Mouse (Mus musculus): ENCODE data around the gene Phc3. TPM values are rescaled to one million over a fixed set of nuclear protein-coding genes. Genes with fewer than 3 reads are reported as not detected.

The Phc3 gene
- total RNA-seq (2015): 24.0 and 26.8 TPM in 2 replicates
- 10.4 and 13.7 TPM in 2 replicates for total RNA-seq (2017)

- ATAC-seq (replicated peaks; ENCODE audit: poor library complexity): peak; percentile 90
Measured at GRCm38 (mm10) chr3:30969104-30969581, at the start of gene Phc3. Phc3 (minus strand) TSS chr3:30969415.

DNA sequence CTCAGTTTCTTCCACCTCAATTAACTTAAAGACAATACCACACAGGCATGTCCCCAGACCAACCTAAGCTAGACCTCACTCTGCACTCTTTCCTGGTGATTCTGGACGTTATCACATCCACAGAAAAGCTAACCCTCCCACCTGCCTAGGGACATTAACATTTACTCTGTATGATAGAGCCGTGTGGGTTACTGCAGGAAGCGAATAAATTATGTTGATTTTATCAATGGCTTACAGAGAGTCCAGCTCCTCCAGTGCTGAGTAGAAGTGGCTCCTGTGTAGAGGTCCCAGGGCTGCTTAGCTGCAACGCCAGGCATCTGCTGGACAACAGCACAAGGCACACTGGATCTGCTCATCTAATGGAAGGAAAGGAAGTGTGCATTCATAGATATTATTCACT lies 48.4 kb upstream of the Phc3 start:
- no peak for ATAC-seq (replicated peaks; ENCODE audit: poor library complexity)

DNA sequence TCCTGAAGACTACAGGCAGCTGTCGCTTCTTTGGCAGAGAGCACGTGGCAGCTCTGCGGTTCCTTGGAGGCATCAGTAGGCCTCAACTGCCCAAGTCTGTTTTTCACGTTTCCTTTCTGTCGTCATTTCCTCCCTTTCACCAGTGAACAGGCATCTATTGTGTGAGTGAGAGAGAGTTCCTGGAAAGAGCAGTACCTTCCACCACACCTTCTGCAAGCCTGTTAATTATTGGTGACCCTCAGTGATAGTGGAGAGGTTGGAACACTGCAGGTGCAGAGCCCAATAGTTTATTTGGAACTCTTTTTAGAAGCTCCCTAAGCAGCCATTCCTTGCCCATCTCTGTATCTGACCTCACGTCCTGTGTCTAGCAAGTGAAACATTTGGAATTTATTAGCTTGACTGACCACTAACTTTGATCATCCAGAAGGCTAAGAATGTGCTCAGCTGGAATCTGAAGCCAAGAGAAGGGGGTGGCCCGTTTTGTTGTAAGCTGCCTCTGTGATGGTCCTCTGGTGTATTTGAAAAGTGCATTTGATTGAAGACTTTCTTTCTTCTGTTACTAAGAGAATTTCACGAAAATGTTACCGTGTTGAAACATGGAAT lies 47.5 kb upstream of the Phc3 start:
- ATAC-seq (replicated peaks; ENCODE audit: poor library complexity): 0 out of 2 replicates have a peak, but pooled peaks have one; percentile 17

DNA sequence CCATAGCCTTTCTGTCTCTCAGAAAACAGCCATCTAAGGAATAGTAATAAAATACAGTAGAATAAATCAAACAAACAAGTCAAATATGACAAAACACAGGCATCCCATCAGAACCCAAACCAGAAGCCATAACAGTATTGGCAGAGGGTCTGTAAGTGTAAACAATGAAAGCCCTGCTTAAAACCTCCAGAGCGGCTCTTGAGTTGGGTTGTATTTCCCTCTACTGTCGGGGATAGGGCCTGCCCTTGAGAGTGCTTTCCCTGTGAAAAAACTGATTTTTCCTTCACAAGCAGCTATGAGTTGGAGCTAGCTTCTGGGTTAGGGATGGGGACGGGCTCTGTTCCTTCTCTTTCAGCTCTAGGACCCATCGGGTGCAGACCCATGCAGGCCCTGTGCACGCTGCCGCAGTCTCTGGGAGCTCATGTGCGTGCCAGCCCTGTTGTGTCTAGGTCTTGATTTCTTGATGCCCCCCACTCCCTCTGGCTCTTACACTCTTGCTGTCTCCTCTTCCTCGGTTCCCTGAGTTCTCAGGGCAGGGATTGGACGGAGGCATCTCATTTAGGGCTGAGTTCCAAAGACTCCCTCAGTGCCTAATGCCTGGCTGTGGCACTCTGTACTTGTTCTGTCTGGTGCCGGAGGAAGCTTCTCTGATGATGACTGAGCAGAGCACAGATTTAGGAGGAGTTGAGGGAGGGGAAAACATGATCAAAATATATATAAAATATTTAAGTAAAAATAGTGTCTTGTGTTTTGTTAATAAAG lies 46.6 kb upstream of the Phc3 start:
- no peak for ATAC-seq (replicated peaks; ENCODE audit: poor library complexity)

- no peak for ATAC-seq (replicated peaks; ENCODE audit: poor library complexity)
Measured at GRCm38 (mm10) chr3:31014374-31014773, 45.2 kb upstream of the Phc3 start.

DNA sequence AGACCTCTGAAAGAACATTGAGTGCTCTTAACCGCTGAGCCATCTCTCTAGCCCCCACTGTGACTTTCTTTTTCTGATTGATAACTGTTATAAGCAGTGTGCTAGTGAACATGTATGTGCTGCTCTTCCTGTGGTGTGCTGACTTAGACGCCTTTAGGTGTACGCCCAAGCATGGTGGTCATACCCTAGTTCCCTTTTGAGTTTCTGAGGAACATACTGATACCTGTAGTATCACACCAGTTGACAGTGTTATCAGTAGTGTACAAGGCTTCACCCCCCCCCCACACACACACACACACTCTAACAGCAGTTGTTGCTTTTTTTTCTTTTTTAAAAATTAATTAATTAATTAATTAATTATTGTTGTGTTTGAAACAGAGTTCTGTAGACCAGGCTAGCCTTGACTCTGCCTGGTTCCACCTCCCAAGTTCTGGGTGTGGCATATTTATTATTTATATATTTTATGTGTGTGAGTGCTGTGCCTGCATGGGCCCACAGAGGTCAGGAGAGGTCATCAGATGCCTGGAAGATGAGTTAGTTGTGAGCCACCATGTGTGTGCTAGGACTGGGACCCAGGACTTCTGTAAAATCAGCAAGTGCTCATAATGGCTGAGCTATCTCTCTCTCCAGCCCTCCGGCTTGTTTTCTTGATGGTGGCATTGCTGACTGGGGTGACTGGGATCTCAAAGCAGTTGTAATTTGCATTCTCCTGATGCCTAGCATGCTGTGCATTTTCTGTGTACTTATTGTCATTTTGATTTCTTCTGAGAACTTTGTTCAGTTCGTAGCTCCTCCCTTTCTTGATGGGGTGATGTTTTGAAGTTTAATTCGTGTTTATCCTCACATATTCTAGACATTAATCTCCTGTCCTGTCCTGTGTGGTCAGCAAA lies 35.4 kb upstream of the Phc3 start:
- peak; percentile 50; the same call in 1 of the 2 replicates for ATAC-seq (replicated peaks; ENCODE audit: poor library complexity)

GRCm38 (mm10) chr3:31001048-31001676 lies 31.9 kb upstream of the Phc3 start:
- ATAC-seq (replicated peaks; ENCODE audit: poor library complexity): no peak

DNA sequence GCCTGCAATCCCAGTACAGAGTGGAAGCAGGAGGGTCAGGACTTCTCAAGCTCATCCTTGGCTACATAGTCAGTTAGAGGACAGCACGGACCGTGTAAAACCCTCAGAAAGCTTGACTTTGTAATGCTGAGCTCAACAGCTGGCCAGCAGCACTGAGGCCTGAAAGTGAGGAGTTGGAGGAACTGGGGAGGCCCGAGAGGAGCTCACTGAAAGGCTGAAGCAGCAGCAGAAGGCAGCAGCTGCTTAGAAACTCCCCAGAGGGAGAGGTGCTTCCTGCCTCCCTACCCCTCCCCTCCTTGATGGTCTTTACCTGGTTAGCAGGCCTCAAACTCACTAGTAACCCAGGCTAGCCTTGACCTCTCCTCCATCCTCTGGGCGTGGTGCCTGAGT lies 30.8 kb upstream of the Phc3 start:
- no peak for ATAC-seq (replicated peaks; ENCODE audit: poor library complexity)

DNA sequence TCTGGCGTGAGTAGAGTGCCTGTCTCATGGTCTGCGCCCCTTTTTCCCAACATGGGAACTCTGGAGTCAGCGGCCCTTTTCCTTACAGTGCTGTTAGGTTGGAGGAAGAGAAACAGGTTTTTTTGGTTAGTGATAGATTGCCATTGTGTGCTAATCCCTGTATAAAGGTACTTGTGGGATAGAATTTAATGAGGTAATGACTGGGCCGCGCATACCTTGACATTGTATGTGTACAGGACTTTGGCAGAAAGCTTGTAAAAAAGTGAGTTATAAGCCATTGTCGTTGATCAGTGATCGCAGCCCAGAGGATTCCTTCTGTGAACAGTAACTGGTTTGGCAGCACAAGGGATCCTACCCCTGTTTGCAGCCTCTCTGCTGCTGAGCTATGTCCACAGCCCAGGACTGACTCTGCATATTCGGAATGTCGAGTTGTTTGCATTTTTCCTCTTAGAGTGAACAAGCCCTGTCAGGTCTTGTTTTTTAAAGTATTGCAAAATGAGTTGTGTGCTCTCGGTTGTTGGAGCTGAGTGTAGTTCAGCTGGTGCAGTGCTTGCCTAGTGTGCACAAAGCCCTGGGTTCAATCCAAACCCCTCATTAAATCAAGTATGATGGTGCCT lies 30.3 kb upstream of the Phc3 start:
- ATAC-seq (replicated peaks; ENCODE audit: poor library complexity): no peak

- no peak for ATAC-seq (replicated peaks; ENCODE audit: poor library complexity)
Measured at GRCm38 (mm10) chr3:30996688-30997014, 27.4 kb upstream of the Phc3 start.

DNA sequence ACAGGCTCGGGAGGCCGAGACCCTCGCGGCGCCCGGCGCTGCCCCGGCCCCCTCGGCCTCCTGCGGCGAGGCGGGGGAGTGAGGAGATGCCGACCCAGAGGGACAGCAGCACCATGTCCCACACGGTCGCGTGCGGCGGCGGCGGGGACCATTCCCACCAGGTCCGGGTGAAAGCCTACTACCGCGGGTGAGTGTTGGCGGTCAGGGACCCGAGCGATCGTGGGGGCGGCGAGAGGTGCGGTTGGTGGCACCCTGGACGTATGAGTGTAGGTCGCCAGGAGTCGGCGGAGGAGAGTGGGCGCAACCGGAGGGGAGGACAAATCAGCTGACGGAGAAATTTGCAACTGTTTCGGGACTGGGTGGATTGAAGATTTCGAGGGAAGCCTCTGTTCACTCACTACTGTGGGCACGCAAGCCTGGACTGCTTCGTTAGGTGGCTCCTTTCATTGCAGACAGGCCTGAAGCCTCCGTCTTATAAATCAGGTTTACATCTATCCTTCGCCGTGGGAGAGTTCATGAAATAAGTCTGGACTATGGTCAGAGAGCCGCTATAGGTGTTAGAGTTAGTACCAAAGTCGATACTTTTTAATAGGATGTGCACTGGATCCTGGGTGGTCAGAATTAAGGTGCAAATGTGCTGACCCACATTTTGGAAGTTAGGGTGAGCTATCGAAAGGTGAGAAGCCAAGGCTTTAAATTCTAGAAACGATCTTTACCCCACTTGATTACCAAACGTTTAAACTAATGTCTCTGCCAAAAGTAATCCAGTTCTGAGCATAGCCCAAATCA lies 26.9 kb upstream of the Phc3 start:
- peak; percentile 15 for ATAC-seq (replicated peaks; ENCODE audit: poor library complexity)

- ATAC-seq (replicated peaks; ENCODE audit: poor library complexity): peak; percentile 94
Measured at GRCm38 (mm10) chr3:30995283-30995898, 26.2 kb upstream of the Phc3 start, which contains the start of gene Prkci. Prkci (plus strand) TSS chr3:30995747.

DNA sequence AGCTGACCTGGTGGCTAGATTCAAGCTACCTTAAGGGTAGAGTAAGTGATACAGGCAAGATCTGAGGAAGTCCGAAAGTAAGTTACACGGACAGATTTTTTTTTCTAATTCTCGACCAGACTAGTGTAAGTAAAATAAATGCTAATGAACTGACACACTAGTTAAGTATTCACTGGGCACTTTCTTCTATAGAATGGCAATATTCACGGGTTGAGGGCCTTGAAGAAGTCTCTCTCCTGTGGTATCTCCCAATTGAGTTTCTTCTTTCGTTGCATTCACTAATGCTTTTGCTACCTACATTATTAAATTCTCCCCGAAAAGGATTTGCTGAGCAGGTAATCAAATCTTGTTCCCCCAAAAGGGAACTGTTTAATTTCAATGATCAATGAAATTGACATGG lies 25.6 kb upstream of the Phc3 start:
- ATAC-seq (replicated peaks; ENCODE audit: poor library complexity): no peak

DNA sequence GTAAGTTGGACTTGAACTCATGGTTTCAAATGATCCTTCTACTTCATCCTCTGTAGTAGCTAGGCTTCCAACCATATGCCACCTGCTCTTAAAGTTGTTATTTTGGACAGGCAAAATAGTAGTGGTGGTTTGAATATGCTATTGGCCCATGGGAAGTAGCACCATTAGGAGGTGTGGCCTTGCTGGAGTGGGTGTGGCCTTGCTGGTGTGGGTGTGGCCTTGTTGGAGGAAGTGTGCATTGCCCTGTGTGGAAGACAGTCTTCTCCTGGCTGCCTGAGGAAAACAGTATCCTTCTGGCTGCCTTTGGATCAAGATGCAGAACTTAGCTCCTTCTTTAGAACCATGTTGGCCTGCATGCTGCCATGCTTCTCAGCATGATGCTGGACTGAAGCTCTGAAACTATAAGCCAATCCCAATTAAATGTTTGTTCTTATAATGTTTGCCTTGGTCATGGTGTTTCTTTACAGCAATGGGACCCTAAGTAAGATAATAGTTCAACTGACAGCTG lies 23.9 kb upstream of the Phc3 start:
- 0 out of 2 replicates have a peak, but pooled peaks have one; percentile 10 for ATAC-seq (replicated peaks; ENCODE audit: poor library complexity)

DNA sequence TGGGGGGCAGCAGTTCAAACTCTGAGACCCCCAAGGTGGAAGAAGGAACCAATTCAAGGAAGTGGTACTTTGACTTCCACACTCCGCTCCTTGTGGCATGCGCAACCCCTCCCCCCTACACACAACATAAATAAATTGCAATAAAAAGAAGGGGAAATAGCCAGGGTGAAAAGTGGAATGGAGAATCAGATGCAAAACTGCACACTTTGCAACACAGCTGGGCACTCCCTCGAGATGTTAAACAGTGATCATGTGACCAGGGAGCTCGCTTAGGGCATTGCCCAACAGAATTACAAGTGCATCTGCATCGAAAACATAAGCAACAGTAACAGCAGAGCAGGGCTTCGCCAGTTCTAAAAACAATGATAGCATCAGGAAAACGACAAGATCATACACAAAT lies 22.9 kb upstream of the Phc3 start:
- ATAC-seq (replicated peaks; ENCODE audit: poor library complexity): peak; percentile 10

- ATAC-seq (replicated peaks; ENCODE audit: poor library complexity): peak; percentile 97
Measured at GRCm38 (mm10) chr3:30987396-30988318, 18.4 kb upstream of the Phc3 start.

DNA sequence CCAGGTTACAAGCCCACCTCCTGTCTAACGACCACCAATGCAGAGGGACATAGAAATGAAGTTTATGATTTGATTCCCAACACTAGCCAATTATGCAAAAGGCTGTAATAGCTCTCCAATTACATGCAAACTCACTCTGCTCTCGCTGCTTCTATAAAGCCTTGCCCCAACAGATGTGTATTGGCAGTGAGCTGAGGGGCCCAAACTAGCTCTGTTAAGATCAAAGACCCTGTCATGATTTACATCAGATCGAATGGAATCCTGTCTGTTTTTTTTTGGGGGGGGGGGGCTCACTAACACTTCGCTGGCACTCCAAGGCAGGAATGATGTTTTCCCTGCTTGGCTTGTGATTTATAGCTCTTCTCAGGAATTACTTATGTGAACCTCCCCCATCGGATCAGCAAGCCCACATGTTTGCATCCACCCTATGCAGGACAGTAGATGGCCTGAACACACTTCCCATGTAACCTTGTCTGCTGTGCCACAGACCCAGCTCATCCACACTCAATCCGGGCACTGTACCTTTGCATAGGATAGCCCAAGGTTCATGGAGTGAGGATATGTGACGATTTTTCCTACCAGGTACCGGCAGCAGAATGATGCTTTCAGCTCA lies 13.8 kb upstream of the Phc3 start:
- no peak for ATAC-seq (replicated peaks; ENCODE audit: poor library complexity)

Measured in megakaryocyte progenitor cell, adult 5-6 weeks (primary cell).